Mouse (Mus musculus) hindbrain, embryonic 14.5 days (tissue): ENCODE measurements at regions not wholly inside any gene's neighbourhood (a gene's known extent, or its start where the extent isn't known, plus 50 kb on each side); places are given as distances from the start of the nearest gene placed in this dataset.
"Not testable (repeated sequence)": the region's sequence is repeated elsewhere in the genome, so short reads cannot be mapped to it uniquely, and the experiment has no call there.

ENCODE experiments used
- ATAC-seq: fragments of 200-750 bp; cut with Nextera tagmentation; 2 replicates; pipeline ENCODE4 v1.8.0; 2017; ENCODE audit warnings: moderate number of reproducible peaks, mild to moderate bottlenecking, moderate TSS enrichment, moderate library complexity; ENCODE audit not compliant: low FRiP score
- DNase-seq: peaks from one replicate; pipeline ENCODE4 v3.0.0-alpha.2; 2015; ENCODE audit warnings: low spot score
- H3K27ac ChIP-seq: fragments of 300-500 bp; sonication (generic); 2 replicates; pipeline ENCODE4 v1.5.1; 2014; ENCODE audit warnings: mild to moderate bottlenecking, moderate library complexity
- H3K27me3 ChIP-seq: fragments of 300-500 bp; sonication (generic); 2 replicates; pipeline ENCODE4 v1.6.1; 2014; ENCODE audit warnings: mild to moderate bottlenecking, low read length, mixed read lengths; ENCODE audit not compliant: control insufficient read depth, insufficient read depth
- H3K36me3 ChIP-seq: fragments of 300-500 bp; sonication (generic); replicated peaks from 2 replicates; pipeline ENCODE4 v1.6.1; 2014; ENCODE audit not compliant: control insufficient read depth, insufficient read depth
- H3K4me1 ChIP-seq: fragments of 300-500 bp; sonication (generic); replicated peaks from 2 replicates; pipeline ENCODE4 v1.6.1; 2014; ENCODE audit warnings: antibody characterized with exemption, low read length, mixed read lengths; ENCODE audit not compliant: control insufficient read depth, insufficient read depth
- H3K4me2 ChIP-seq: fragments of 300-500 bp; sonication (generic); replicated peaks from 2 replicates; pipeline ENCODE4 v1.6.1; 2014; ENCODE audit warnings: mild to moderate bottlenecking, moderate library complexity
- H3K4me3 ChIP-seq: fragments of 300-500 bp; sonication (generic); replicated peaks from 2 replicates; pipeline ENCODE4 v1.5.1; 2014; ENCODE audit warnings: mild to moderate bottlenecking, low read length
- H3K9ac ChIP-seq: fragments of 300-500 bp; sonication (generic); 2 replicates; pipeline ENCODE4 v1.6.1; 2014
- H3K9me3 ChIP-seq: fragments of 300-500 bp; sonication (generic); 2 replicates; pipeline ENCODE4 v1.6.1; 2016; ENCODE audit warnings: low read length; ENCODE audit not compliant: control insufficient read depth
- WGBS: fragments of 180-500 bp; shearing (Covaris S2); extraction: QIAGEN DNeasy Blood & Tissue Kit; methylation state at CpG from one replicate; pipeline ENCODE4 v1.1.7; 2014; 5-methylcytosine and 5-hydroxymethylcytosine counted together

GRCm38 (mm10) chr10:22556401-22556800 is 88.4 kb upstream of the Slc2a12 start:
- not testable (repeated sequence) for H3K9me3 ChIP-seq, ATAC-seq, H3K4me1 ChIP-seq, H3K27me3 ChIP-seq, DNase-seq, H3K4me2 ChIP-seq, H3K9ac ChIP-seq, H3K4me3 ChIP-seq, H3K27ac ChIP-seq, H3K36me3 ChIP-seq
- 89% methylated on average over 2 of the region's 2 CpGs for WGBS

GRCm38 (mm10) chr10:22569250-22570010 is 75.4 kb upstream of the Slc2a12 start:
- not testable (repeated sequence) for H3K4me2 ChIP-seq, H3K27ac ChIP-seq, H3K9ac ChIP-seq, H3K9me3 ChIP-seq, H3K36me3 ChIP-seq, H3K4me1 ChIP-seq, H3K27me3 ChIP-seq, H3K4me3 ChIP-seq, ATAC-seq, DNase-seq
- WGBS: 79% methylated on average over 14 of the region's 16 CpGs

- not testable (repeated sequence) for H3K9ac ChIP-seq, DNase-seq, H3K27me3 ChIP-seq, H3K4me2 ChIP-seq, H3K9me3 ChIP-seq, ATAC-seq, H3K4me1 ChIP-seq, H3K27ac ChIP-seq, H3K36me3 ChIP-seq, H3K4me3 ChIP-seq
- 88% methylated on average over 4 of the region's 4 CpGs for WGBS
These were observed 70.8 kb upstream of the Slc2a12 start for GRCm38 (mm10) chr10:22574048-22574447.

GRCm38 (mm10) chr10:22579426-22579825 is 65.4 kb upstream of the Slc2a12 start:
- H3K27ac ChIP-seq, H3K4me2 ChIP-seq, H3K9ac ChIP-seq, H3K4me3 ChIP-seq, H3K27me3 ChIP-seq, H3K4me1 ChIP-seq, H3K9me3 ChIP-seq, H3K36me3 ChIP-seq: not testable (repeated sequence)
- ATAC-seq: peak; percentile 80; the same call in 1 of the 2 replicates
- DNase-seq: peak; percentile 80
- 11% methylated on average over 3 of the region's 3 CpGs for WGBS

- H3K27me3 ChIP-seq, H3K4me1 ChIP-seq, H3K9me3 ChIP-seq, H3K4me3 ChIP-seq, H3K9ac ChIP-seq, DNase-seq, H3K36me3 ChIP-seq, H3K27ac ChIP-seq, H3K4me2 ChIP-seq, ATAC-seq: not testable (repeated sequence)
- 68% methylated on average over 9 of the region's 9 CpGs for WGBS
These were observed 63.5 kb upstream of the Slc2a12 start for GRCm38 (mm10) chr10:22581300-22581699.

GRCm38 (mm10) chr10:22583306-22583705 is 61.5 kb upstream of the Slc2a12 start:
- H3K4me2 ChIP-seq, H3K4me3 ChIP-seq, H3K27me3 ChIP-seq, H3K36me3 ChIP-seq, H3K27ac ChIP-seq, H3K4me1 ChIP-seq, H3K9ac ChIP-seq, DNase-seq, ATAC-seq, H3K9me3 ChIP-seq: not testable (repeated sequence)
- WGBS: 87% methylated on average over 2 of the region's 2 CpGs

- not testable (repeated sequence) for H3K4me3 ChIP-seq, H3K9me3 ChIP-seq, H3K4me2 ChIP-seq, H3K9ac ChIP-seq, ATAC-seq, H3K4me1 ChIP-seq, H3K27ac ChIP-seq, H3K36me3 ChIP-seq, H3K27me3 ChIP-seq, DNase-seq
- WGBS: 96% methylated on average over 1 of the region's 1 CpGs
These were observed 56.2 kb upstream of the Slc2a12 start for GRCm38 (mm10) chr10:22588587-22588986.

GRCm38 (mm10) chr10:22591664-22592063 is 53.1 kb upstream of the Slc2a12 start:
- not testable (repeated sequence) for H3K4me1 ChIP-seq, H3K4me2 ChIP-seq, H3K36me3 ChIP-seq, H3K4me3 ChIP-seq, H3K9ac ChIP-seq, DNase-seq, H3K27me3 ChIP-seq, H3K27ac ChIP-seq, H3K9me3 ChIP-seq
- WGBS: 21% methylated on average over 4 of the region's 4 CpGs
- ATAC-seq: peak; percentile 57; the same call in 1 of the 2 replicates

- 7% methylated on average over 4 of the region's 4 CpGs for WGBS
- peak; percentile 37; the same call in 1 of the 2 replicates for ATAC-seq
- not testable (repeated sequence) for DNase-seq, H3K36me3 ChIP-seq, H3K27ac ChIP-seq, H3K9me3 ChIP-seq, H3K4me1 ChIP-seq, H3K4me3 ChIP-seq, H3K9ac ChIP-seq, H3K27me3 ChIP-seq, H3K4me2 ChIP-seq
These were observed 52.6 kb upstream of the Slc2a12 start for GRCm38 (mm10) chr10:22592189-22592603.

GRCm38 (mm10) chr10:22592752-22593151 is 52.1 kb upstream of the Slc2a12 start:
- H3K27me3 ChIP-seq, H3K4me2 ChIP-seq, ATAC-seq, DNase-seq, H3K9ac ChIP-seq, H3K36me3 ChIP-seq, H3K4me1 ChIP-seq, H3K9me3 ChIP-seq, H3K4me3 ChIP-seq, H3K27ac ChIP-seq: not testable (repeated sequence)
- 44% methylated on average over 6 of the region's 6 CpGs for WGBS
